Mouse (Mus musculus) c-Kit-positive CD71-positive TER-119-negative erythroid progenitor cells, embryonic 14.5 days (primary cell): ENCODE data around the gene Myog.
"Not testable (repeated sequence)": the region's sequence is repeated elsewhere in the genome, so short reads cannot be mapped to it uniquely, and the experiment has no call there.

Experiments
- DNase-seq: peaks from one replicate; pipeline ENCODE4 v3.0.0-alpha.2; 2013; ENCODE audit warnings: low read depth

The Myog gene

GRCm38 (mm10) chr1:134289598-134290099, at the start of gene Myog:
Gene Myog, plus strand, starts transcription at chr1:134289989.
- no peak for DNase-seq

DNA sequence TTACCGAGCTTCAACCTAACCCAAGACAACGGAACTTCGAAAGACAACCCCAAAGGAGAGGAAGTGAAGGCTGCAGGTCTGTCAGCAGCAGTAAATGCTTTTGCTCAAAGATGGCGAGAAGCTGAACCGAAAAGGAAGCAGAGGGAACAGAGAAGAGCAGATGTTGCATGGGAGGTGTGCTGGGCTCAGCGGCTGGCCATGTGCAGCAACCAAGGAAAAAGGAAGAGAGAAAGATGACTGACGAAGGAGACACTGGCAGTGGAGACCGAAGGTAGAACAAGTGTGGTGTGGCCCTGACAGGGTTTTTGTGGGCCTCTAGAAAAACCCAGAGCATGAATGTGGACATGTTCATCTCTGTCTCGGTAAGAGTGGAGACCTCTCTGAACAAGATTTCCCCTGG, 49.1 kb upstream of the Myog start:
- no peak for DNase-seq

DNA sequence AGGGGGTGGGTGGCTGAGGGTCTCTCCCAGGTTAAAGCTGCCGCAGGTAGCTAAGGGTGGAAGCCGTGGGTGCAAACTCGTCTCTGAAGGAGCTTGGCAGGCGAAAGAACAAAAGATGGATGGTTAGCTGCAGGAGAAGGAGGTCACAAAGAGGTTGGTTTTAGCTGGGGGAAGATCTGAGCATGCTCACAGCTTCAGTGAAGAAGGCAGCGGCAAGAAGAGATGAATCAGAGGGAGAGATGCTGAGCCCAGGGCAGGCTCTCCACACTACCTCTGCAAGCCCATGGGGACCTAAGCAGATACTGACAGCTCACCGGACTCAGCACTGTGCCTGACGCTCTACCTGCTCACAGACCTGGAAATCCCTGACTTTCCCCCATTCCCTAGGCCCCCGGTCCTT, 48.5 kb upstream of the Myog start:
- DNase-seq = no peak

DNA sequence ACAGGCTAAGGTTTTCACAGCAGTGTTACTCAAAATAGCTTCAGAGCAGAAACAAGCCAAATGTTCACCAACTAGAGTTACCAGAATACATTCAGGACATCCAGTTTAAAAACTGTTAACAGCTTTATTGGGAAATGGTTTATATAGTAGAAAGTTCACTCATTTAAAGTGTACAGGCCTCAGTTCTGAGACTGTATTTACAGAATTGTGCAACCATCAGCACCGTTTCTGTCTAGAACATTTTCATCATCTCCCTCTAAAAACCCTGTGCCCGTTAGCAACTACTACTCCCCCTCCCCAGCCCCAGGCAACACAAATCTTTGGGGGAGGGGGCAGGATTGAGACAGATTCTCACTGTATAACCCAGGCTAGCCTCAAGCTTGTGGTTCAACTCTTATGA, 47.5 kb upstream of the Myog start:
- DNase-seq = no peak

DNA sequence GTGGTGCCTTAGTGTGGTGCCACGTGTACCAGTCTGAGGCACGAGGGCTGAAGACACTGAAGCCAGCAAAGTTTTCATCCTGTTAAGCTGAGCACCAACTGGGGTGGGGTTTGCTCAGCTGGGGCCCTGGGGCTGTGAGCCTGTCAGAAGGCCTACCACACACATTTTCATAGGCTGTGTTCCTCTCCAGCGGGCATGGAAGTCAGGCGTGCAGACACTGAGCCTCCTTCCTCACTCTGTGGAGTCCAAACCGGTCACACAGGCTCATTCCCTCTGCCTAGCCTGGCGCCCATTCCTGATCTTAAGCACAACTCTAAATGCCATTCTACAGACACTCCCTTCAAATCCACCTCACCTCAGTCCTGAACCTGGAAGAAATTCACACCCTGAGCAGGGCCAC, 46.3 kb upstream of the Myog start:
- DNase-seq = no peak

- peak; percentile 53 for DNase-seq
Measured at GRCm38 (mm10) chr1:134243948-134244914, 45.6 kb upstream of the Myog start.

DNA sequence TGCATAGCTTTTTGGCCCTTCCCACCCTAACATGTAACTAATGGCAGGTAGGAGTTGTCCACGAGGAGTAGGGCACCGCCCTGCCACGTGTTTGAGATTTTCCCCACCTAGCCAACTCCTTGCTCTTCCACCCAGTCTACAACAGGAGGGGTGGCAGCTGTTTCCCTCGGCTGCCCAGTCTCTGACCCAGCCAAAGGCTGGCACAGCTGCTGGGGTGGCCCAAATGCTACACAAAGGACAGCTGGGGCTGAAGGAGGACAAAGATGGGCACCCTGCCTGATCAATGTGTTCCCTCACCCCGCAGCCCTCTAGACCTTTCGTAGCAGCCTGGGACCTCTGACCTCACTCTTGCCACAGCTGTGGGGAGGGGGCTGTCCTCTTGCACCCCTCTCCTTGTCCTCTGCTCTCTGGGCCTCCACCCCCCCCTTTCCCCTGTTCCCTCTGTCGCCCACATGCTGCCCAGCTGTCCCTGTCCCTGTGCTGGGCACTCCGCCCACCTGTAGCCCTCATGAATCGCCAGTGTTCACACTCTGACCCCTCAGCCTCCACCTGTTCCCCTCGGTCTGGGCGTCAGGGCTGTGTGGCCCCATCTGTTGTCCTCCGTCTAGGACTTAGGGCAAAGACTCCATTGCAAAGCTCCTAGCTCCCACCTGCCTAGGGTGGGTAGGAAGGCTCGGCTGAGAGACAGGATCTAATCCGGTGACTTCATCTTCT, 44.6 kb upstream of the Myog start:
- no peak for DNase-seq

GRCm38 (mm10) chr1:134246590-134246989, 43.2 kb upstream of the Myog start:
- no peak for DNase-seq

- DNase-seq = not testable (repeated sequence)
Measured at GRCm38 (mm10) chr1:134249681-134250080, 40.1 kb upstream of the Myog start.

DNA sequence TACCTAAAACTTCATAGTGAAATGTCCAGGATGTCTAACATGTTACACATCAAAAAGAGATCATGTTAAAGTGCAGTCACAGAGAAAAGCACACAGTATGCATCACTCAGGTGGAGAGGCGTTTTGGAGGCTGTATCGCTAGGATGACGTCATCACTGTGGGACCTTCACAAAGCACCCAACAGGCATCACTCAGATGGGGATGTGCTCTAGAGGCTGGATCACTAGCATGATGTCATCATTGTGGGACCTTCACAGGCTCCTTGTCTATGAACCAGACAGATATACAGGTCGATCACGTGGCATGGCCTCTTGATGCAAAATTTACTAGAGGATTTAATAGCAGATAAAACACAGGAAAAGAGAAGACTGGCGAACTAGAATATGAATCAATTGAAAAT, 25.4 kb upstream of the Myog start:
- no peak for DNase-seq

- DNase-seq = no peak
Measured at GRCm38 (mm10) chr1:134265797-134266196, 24.0 kb upstream of the Myog start.

GRCm38 (mm10) chr1:134270026-134270425, 19.8 kb upstream of the Myog start:
- no peak for DNase-seq

DNA sequence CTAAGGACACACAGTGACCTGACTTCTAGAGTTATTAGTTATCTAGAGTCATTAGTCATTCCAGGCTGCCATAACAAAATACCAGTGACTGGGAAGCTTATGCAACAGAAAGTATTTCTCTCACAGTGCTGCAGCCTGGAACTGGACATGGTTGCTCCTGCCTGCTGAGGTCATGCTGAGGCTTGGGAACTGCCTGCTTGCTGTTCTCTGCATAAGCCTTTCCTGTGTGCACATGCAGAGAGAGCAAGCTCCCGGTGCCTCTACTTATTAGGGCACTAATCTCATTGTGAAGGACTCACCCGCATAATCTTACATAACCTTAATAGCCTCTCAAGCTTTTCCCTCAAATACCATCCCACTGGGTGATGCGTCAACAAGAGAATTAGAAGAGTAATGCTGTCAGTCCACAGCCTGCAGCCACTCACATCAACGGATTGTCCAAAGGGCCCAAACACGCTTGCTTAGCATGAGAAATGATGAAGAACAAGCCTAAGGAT, 17.0 kb upstream of the Myog start:
- no peak for DNase-seq

GRCm38 (mm10) chr1:134273493-134274395, 16.0 kb upstream of the Myog start:
- DNase-seq = no peak

DNA sequence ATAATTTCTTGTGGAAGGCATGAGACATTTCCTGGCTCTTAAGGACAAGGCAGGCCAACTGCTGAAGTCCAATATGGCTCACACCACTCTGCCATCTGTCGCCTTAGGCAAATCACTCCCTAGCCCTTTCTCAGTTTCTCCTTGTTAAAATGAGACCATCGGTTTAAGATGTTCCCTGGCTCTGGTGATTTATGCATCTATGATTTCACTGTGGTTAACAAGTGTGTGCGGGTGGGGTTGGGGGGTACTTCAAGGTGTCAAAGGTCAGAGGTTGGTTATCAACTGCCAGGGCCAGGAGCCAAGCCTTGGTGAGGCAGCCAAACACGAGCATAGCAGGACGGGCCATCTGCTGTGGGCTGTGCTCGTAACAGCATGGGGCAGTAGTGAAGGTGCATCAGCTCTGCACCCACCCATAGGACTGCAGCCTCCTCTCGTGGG, 15.3 kb upstream of the Myog start:
- DNase-seq = no peak

- DNase-seq = no peak
Measured at GRCm38 (mm10) chr1:134275616-134276464, 13.9 kb upstream of the Myog start.

DNA sequence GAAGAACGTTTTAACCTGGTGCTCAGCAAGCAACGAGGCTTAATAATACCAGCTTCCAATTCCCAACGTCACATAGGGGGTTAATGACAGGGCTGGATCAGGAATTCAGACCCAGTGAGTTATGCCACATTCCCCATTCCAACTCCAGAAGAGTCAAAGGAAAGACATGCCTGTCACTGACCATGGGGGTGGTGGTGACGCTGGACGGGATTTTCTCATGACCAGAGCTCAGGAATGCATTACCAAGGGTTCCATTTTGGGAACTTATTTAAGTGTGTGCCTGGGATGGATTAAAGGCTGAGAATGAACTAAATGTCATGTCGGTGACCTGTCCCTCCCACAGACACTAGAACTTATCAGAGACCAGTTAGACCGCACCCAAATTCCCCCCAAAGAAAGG, 13.0 kb upstream of the Myog start:
- DNase-seq = no peak

- DNase-seq = no peak
Measured at GRCm38 (mm10) chr1:134280174-134280573, 9.6 kb upstream of the Myog start.

DNA sequence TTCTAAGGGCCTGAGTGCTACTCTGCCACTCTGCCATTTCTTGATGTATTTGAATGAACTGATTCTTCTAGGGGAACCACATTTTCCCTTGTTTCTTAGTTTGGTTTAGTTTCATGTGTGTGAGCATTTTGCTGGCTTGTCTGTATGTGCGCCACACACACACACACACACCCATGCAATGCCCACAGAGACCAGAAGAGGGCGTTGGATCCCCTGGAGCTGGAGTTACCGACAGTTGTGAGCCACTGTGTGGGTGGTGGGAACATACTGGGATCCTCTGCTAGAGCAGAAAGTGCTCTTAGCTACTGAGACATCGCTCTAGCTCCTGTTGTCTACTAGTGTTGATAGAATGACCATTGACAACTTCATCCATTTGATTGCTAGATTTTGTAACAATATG, 8.2 kb upstream of the Myog start:
- DNase-seq = no peak

GRCm38 (mm10) chr1:134282342-134282741, 7.4 kb upstream of the Myog start:
- DNase-seq = no peak

DNA sequence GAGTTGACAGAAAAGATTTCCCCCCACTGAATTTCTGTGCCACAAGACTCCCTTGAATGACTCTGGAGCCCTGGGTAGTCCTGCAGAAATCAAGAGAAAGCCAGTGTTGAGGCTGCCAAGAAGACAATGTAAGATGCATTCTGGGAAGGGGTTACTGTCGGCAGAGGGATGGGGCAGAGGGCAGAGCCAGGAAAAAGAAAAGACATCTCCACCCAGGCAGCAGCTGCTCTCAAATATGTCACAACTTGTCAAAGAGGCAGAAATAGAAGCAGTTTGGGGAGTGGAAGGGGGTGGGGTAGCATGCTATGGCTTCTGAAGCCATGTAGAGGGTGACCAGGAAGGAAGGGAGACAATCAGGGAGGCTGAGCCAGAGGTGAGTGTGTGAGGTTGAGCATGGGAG, 6.7 kb upstream of the Myog start:
- no peak for DNase-seq
